Mouse (Mus musculus) hindbrain, embryonic 12.5 days (tissue): Measurements from ENCODE around the gene Rnf26. TPM values are rescaled to one million over a fixed set of nuclear protein-coding genes. Genes with fewer than 3 reads are reported as not detected.

Experiments used
- ATAC-seq: fragments of 200-750 bp; cut with Nextera tagmentation; 2 replicates; pipeline ENCODE4 v1.8.0; 2017; ENCODE audit warnings: moderate TSS enrichment; ENCODE audit not compliant: low FRiP score
- H3K27ac ChIP-seq: fragments of 300-500 bp; sonication (generic); 2 replicates; pipeline ENCODE4 v1.5.1; 2016; ENCODE audit warnings: mild to moderate bottlenecking
- H3K27me3 ChIP-seq: fragments of 300-500 bp; sonication (generic); 2 replicates; pipeline ENCODE4 v1.6.1; 2016; ENCODE audit warnings: mild to moderate bottlenecking
- H3K36me3 ChIP-seq: fragments of 300-500 bp; sonication (generic); 2 replicates; pipeline ENCODE4 v1.6.1; 2016; ENCODE audit warnings: mild to moderate bottlenecking
- H3K4me1 ChIP-seq: fragments of 300-500 bp; sonication (generic); 2 replicates; pipeline ENCODE4 v1.6.1; 2016
- H3K4me2 ChIP-seq: fragments of 300-500 bp; sonication (generic); replicated peaks from 2 replicates; pipeline ENCODE4 v1.6.1; 2016; ENCODE audit warnings: mild to moderate bottlenecking
- H3K4me3 ChIP-seq: fragments of 300-500 bp; sonication (generic); 2 replicates; pipeline ENCODE4 v1.5.1; 2016; ENCODE audit warnings: mild to moderate bottlenecking
- H3K9ac ChIP-seq: fragments of 300-500 bp; sonication (generic); 2 replicates; pipeline ENCODE4 v1.6.1; 2016; ENCODE audit warnings: mild to moderate bottlenecking, moderate library complexity
- H3K9me3 ChIP-seq: fragments of 300-500 bp; sonication (generic); replicated peaks from 2 replicates; pipeline ENCODE4 v1.6.1; 2016; ENCODE audit warnings: mild to moderate bottlenecking
- WGBS: fragments of 180-500 bp; shearing (Covaris S2); methylation state at CpG from one replicate; pipeline ENCODE4 v1.1.7; 2016; 5-methylcytosine and 5-hydroxymethylcytosine counted together
- polyA plus RNA-seq: library from polyadenylated mRNA; unstranded; fragments of >200 nt; fragmentation: Nextera tagmentation; extraction: Ambion mirVana; gene quantifications from 2 replicates; pipeline ENCODE4 v1.2.1, GENCODE M21; 2016

The Rnf26 gene
- polyA plus RNA-seq, 1 experiment from 2014 or later, result 57.1 TPM

- H3K4me3 ChIP-seq, result peak overlapping the region; percentile 47
- no peaks in the 10 kb centered on the region for H3K9me3 ChIP-seq
- ATAC-seq, result no peak
- H3K4me2 ChIP-seq, result peak overlapping the region; percentile 88
- peak overlapping the region; percentile 65 for H3K9ac ChIP-seq
- 8% methylated on average over 15 of the region's 15 CpGs for WGBS
- no peak overlapping the region for H3K27ac ChIP-seq
- H3K27me3 ChIP-seq, result no peaks in the 10 kb centered on the region; the same call in 1 of the 2 replicates
- no peaks in the 10 kb centered on the region for H3K36me3 ChIP-seq
- H3K4me1 ChIP-seq, result peaks cover 32% of the 10 kb centered on the region
These were observed 45.9 kb downstream of the Rnf26 start for GRCm38 (mm10) chr9:44067241-44067959.

- H3K36me3 ChIP-seq, result no peaks in the 10 kb centered on the region
- H3K4me2 ChIP-seq, result peak within 1 kb of the TSS; percentile 88
- H3K4me1 ChIP-seq, result peaks cover 26% of the 10 kb centered on the region
- H3K9ac ChIP-seq, result peak within 1 kb of the TSS; percentile 65
- peak; percentile 98 for ATAC-seq
- no peaks in the 10 kb centered on the region for H3K9me3 ChIP-seq
- H3K4me3 ChIP-seq, result peak within 1 kb of the TSS; percentile 47
- no peaks in the 10 kb centered on the region; the same call in 1 of the 2 replicates for H3K27me3 ChIP-seq
- under 1% methylated on average over 38 of the region's 38 CpGs for WGBS
- no peak within 1 kb of the TSS for H3K27ac ChIP-seq
These were observed 46.5 kb downstream of the Rnf26 start, which contains the start of gene Usp2 for GRCm38 (mm10) chr9:44066785-44067225. TSS of gene Usp2 (plus strand) at chr9:44067021.

GRCm38 (mm10) chr9:44065177-44065576, 48.1 kb downstream of the Rnf26 start:
- Histone ChIP-seq H3K4me3 (no peak overlapping the region), H3K9ac (no peak overlapping the region), H3K4me2 (no peak overlapping the region), H3K36me3 (no peaks in the 10 kb centered on the region), H3K4me1 (peaks cover 11% of the 10 kb centered on the region), H3K9me3 (no peaks in the 10 kb centered on the region), H3K27ac (no peak overlapping the region), H3K27me3 (no peaks in the 10 kb centered on the region)
- WGBS, result 27% methylated on average over 1 of the region's 1 CpGs
- no peak for ATAC-seq

- Histone ChIP-seq H3K27me3 (no peaks in the 10 kb centered on the region), H3K4me2 (no peak overlapping the region), H3K9ac (no peak overlapping the region), H3K4me1 (no peaks in the 10 kb centered on the region), H3K36me3 (no peaks in the 10 kb centered on the region), H3K4me3 (no peak overlapping the region), H3K27ac (no peak overlapping the region), H3K9me3 (0 out of 2 replicates have a peak, but pooled peaks cover 5% of the 10 kb centered on the region)
- no peak for ATAC-seq
- WGBS, result 88% methylated on average over 6 of the region's 6 CpGs
These were observed 54.7 kb downstream of the Rnf26 start for GRCm38 (mm10) chr9:44058606-44059005.

GRCm38 (mm10) chr9:44053936-44054335, 59.4 kb downstream of the Rnf26 start:
- 78% methylated on average over 1 of the region's 1 CpGs for WGBS
- Histone ChIP-seq H3K27ac (no peak overlapping the region), H3K27me3 (0 out of 2 replicates have a peak, but pooled peaks cover 2% of the 10 kb centered on the region)

GRCm38 (mm10) chr9:44052855-44053254, 60.5 kb downstream of the Rnf26 start:
- H3K4me1 ChIP-seq, result no peaks in the 10 kb centered on the region
- 63% methylated on average over 3 of the region's 3 CpGs for WGBS
- no peak for ATAC-seq
- H3K36me3 ChIP-seq, result no peaks in the 10 kb centered on the region
- H3K27me3 ChIP-seq, result 0 out of 2 replicates have a peak, but pooled peaks cover 2% of the 10 kb centered on the region
- no peak overlapping the region for H3K4me3 ChIP-seq
- H3K27ac ChIP-seq, result no peak overlapping the region
- H3K9ac ChIP-seq, result no peak overlapping the region
- no peak overlapping the region for H3K4me2 ChIP-seq
- 0 out of 2 replicates have a peak, but pooled peaks cover 5% of the 10 kb centered on the region for H3K9me3 ChIP-seq

More at GRCm38 (mm10) chr9:44053936-44054335, 59.4 kb downstream of the Rnf26 start:
- Histone ChIP-seq H3K36me3 (no peaks in the 10 kb centered on the region), H3K4me1 (no peaks in the 10 kb centered on the region), H3K4me2 (no peak overlapping the region), H3K9ac (no peak overlapping the region), H3K9me3 (0 out of 2 replicates have a peak, but pooled peaks cover 5% of the 10 kb centered on the region), H3K4me3 (no peak overlapping the region)
- no peak for ATAC-seq

GRCm38 (mm10) chr9:44049381-44050165, 63.7 kb downstream of the Rnf26 start:
- WGBS, result 93% methylated on average over 8 of the region's 8 CpGs
- H3K4me2 ChIP-seq, result no peak overlapping the region
- H3K36me3 ChIP-seq, result no peaks in the 10 kb centered on the region
- H3K4me1 ChIP-seq, result no peaks in the 10 kb centered on the region
- no peaks in the 10 kb centered on the region for H3K9me3 ChIP-seq
- no peak overlapping the region for H3K9ac ChIP-seq
- no peak overlapping the region for H3K4me3 ChIP-seq
- H3K27me3 ChIP-seq, result peaks cover 23% of the 10 kb centered on the region
- ATAC-seq, result no peak
- no peak overlapping the region for H3K27ac ChIP-seq

- H3K27ac ChIP-seq, result no peak overlapping the region
- H3K4me3 ChIP-seq, result no peak overlapping the region
- no peak overlapping the region for H3K9ac ChIP-seq
- peaks cover 3% of the 10 kb centered on the region for H3K4me1 ChIP-seq
- no peak overlapping the region for H3K4me2 ChIP-seq
- no peak for ATAC-seq
- 76% methylated on average over 15 of the region's 15 CpGs for WGBS
- H3K9me3 ChIP-seq, result no peaks in the 10 kb centered on the region
- no peaks in the 10 kb centered on the region for H3K36me3 ChIP-seq
- H3K27me3 ChIP-seq, result peaks cover 31% of the 10 kb centered on the region
These were observed 64.6 kb downstream of the Rnf26 start for GRCm38 (mm10) chr9:44048541-44049380.

GRCm38 (mm10) chr9:44047571-44048490, 65.5 kb downstream of the Rnf26 start:
- WGBS, result 72% methylated on average over 14 of the region's 14 CpGs
- ATAC-seq, result no peak
- H3K9me3 ChIP-seq, result no peaks in the 10 kb centered on the region
- no peak overlapping the region for H3K4me3 ChIP-seq
- H3K36me3 ChIP-seq, result no peaks in the 10 kb centered on the region
- H3K27me3 ChIP-seq, result peaks cover 41% of the 10 kb centered on the region
- H3K27ac ChIP-seq, result no peak overlapping the region
- H3K9ac ChIP-seq, result no peak overlapping the region
- H3K4me2 ChIP-seq, result no peak overlapping the region
- H3K4me1 ChIP-seq, result peaks cover 12% of the 10 kb centered on the region

GRCm38 (mm10) chr9:44047071-44047470, 66.2 kb downstream of the Rnf26 start:
- no peak overlapping the region for H3K9ac ChIP-seq
- no peaks in the 10 kb centered on the region for H3K9me3 ChIP-seq
- H3K4me1 ChIP-seq, result peaks cover 15% of the 10 kb centered on the region
- peaks cover 46% of the 10 kb centered on the region for H3K27me3 ChIP-seq
- no peaks in the 10 kb centered on the region for H3K36me3 ChIP-seq
- ATAC-seq, result no peak
- H3K27ac ChIP-seq, result no peak overlapping the region
- WGBS, result 80% methylated on average over 6 of the region's 6 CpGs
- H3K4me3 ChIP-seq, result no peak overlapping the region
- H3K4me2 ChIP-seq, result no peak overlapping the region

GRCm38 (mm10) chr9:44046426-44046825, 66.9 kb downstream of the Rnf26 start:
- WGBS, result 89% methylated on average over 12 of the region's 12 CpGs
- H3K4me2 ChIP-seq, result no peak overlapping the region
- no peaks in the 10 kb centered on the region for H3K36me3 ChIP-seq
- peaks cover 53% of the 10 kb centered on the region for H3K27me3 ChIP-seq
- no peak overlapping the region for H3K27ac ChIP-seq
- H3K9ac ChIP-seq, result no peak overlapping the region
- H3K9me3 ChIP-seq, result no peaks in the 10 kb centered on the region
- H3K4me1 ChIP-seq, result peaks cover 15% of the 10 kb centered on the region
- ATAC-seq, result no peak
- H3K4me3 ChIP-seq, result no peak overlapping the region
